Mouse (Mus musculus) forebrain, embryonic 12.5 days (tissue): ENCODE results near the gene Cfap61. TPM values are rescaled to one million over a fixed set of nuclear protein-coding genes. Genes with fewer than 3 reads are reported as not detected.
A peak's percentile ranks its signal among the peaks of the same experiment; 100 is the strongest.

ENCODE experiments used
- ATAC-seq: fragments of 200-750 bp; cut with Nextera tagmentation; 2 replicates; pipeline ENCODE4 v1.8.0; 2017; ENCODE audit warnings: moderate TSS enrichment; ENCODE audit not compliant: low FRiP score
- H3K27ac ChIP-seq: fragments of 300-500 bp; sonication (generic); 2 replicates; pipeline ENCODE4 v1.5.1; 2016; ENCODE audit warnings: mild to moderate bottlenecking
- H3K27me3 ChIP-seq: fragments of 300-500 bp; sonication (generic); 2 replicates; pipeline ENCODE4 v1.6.1; 2016; ENCODE audit warnings: mild to moderate bottlenecking
- H3K36me3 ChIP-seq: fragments of 300-500 bp; sonication (generic); replicated peaks from 2 replicates; pipeline ENCODE4 v1.6.1; 2016; ENCODE audit warnings: mild to moderate bottlenecking
- H3K4me1 ChIP-seq: fragments of 300-500 bp; sonication (generic); 2 replicates; pipeline ENCODE4 v1.6.1; 2016
- H3K4me2 ChIP-seq: fragments of 300-500 bp; sonication (generic); 2 replicates; pipeline ENCODE4 v1.6.1; 2016; ENCODE audit warnings: mild to moderate bottlenecking, moderate library complexity
- H3K4me3 ChIP-seq: fragments of 300-500 bp; sonication (generic); replicated peaks from 2 replicates; pipeline ENCODE4 v1.5.1; 2016; ENCODE audit warnings: mild to moderate bottlenecking
- H3K9ac ChIP-seq: fragments of 300-500 bp; sonication (generic); 2 replicates; pipeline ENCODE4 v1.6.1; 2016; ENCODE audit warnings: mild to moderate bottlenecking
- H3K9me3 ChIP-seq: fragments of 300-500 bp; sonication (generic); 2 replicates; pipeline ENCODE4 v1.6.1; 2016
- WGBS: fragments of 180-500 bp; shearing (Covaris S2); methylation state at CpG from one replicate; pipeline ENCODE4 v1.1.7; 2016; 5-methylcytosine and 5-hydroxymethylcytosine counted together
- polyA plus RNA-seq: library from polyadenylated mRNA; unstranded; fragments of >200 nt; fragmentation: Nextera tagmentation; extraction: Ambion mirVana; gene quantifications from 2 replicates; pipeline ENCODE4 v1.2.1, GENCODE M21; 2016

Cfap61 gene
- polyA plus RNA-seq, 1 experiment from 2014 or later: 1.2 TPM

DNA sequence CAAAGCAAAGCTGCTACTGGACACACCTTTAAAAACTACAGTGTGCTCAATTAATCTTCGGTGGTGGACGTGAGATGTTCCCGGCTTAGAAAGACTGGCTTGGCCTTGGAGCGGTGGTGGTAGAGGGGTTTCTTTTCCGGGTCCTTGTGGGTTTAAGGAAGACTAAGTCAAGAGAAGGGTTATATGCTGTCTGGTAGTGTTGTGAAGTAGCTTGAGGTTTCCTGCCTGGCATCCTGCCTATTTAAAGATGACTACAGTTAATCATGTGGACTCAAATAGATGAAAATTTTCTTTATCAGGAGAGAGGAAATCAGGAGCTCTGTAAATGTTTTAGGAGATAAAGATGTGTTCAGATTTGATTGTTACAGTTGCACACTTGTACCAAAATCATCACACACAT, 21.7 kb downstream of the Cfap61 start:
- Histone ChIP-seq H3K27me3 (peaks cover 20% of the 10 kb centered on the region), H3K4me1 (peaks cover 13% of the 10 kb centered on the region), H3K4me2 (no peak overlapping the region), H3K9me3 (no peaks in the 10 kb centered on the region), H3K36me3 (no peaks in the 10 kb centered on the region), H3K9ac (no peak overlapping the region), H3K4me3 (no peak overlapping the region), H3K27ac (no peak overlapping the region)
- WGBS: 20% methylated on average over 5 of the region's 5 CpGs
- no peak for ATAC-seq

GRCm38 (mm10) chr2:145957450-145957849, 22.9 kb downstream of the Cfap61 start:
- WGBS: 11% methylated on average over 4 of the region's 4 CpGs
- no peaks in the 10 kb centered on the region for H3K9me3 ChIP-seq
- H3K36me3 ChIP-seq: no peaks in the 10 kb centered on the region
- no peak overlapping the region for H3K4me3 ChIP-seq
- no peak; the same call in 1 of the 2 replicates for ATAC-seq
- no peak overlapping the region for H3K4me2 ChIP-seq
- H3K27ac ChIP-seq: no peak overlapping the region
- H3K4me1 ChIP-seq: peaks cover 13% of the 10 kb centered on the region
- peaks cover 20% of the 10 kb centered on the region for H3K27me3 ChIP-seq
- no peak overlapping the region for H3K9ac ChIP-seq

- Histone ChIP-seq H3K4me3 (no peak overlapping the region), H3K27ac (peak overlapping the region; percentile 42; the same call in 1 of the 2 replicates), H3K9ac (no peak overlapping the region), H3K4me2 (no peak overlapping the region), H3K9me3 (no peaks in the 10 kb centered on the region), H3K27me3 (peaks cover 16% of the 10 kb centered on the region), H3K4me1 (peaks cover 13% of the 10 kb centered on the region), H3K36me3 (no peaks in the 10 kb centered on the region)
- WGBS: 78% methylated on average over 6 of the region's 6 CpGs
- no peak for ATAC-seq
Measured at GRCm38 (mm10) chr2:145958097-145958496, 23.5 kb downstream of the Cfap61 start.

DNA sequence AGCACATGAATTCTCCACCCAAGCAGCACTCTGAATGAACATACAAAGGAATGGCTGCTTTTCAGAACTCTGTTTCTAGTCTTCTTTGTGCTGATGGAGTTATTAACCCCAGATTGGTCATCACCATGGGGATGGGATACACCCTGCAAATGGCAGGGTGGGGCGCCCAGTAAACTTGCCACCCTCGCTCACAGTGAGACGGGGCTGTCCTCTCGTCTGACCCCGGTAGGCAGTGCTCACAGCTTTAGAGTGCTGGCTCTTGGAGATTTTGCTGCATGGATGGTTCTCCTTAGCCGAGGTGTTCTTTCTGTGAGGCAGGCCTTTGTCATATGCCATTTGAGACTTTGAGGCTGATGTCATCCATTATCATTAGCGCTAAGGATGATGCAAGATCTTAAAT, 24.0 kb downstream of the Cfap61 start:
- 38% methylated on average over 7 of the region's 7 CpGs for WGBS
- H3K9me3 ChIP-seq: no peaks in the 10 kb centered on the region
- H3K4me1 ChIP-seq: peaks cover 13% of the 10 kb centered on the region
- H3K4me2 ChIP-seq: no peak overlapping the region
- no peak overlapping the region for H3K27ac ChIP-seq
- H3K27me3 ChIP-seq: peaks cover 12% of the 10 kb centered on the region
- H3K36me3 ChIP-seq: no peaks in the 10 kb centered on the region
- peak; percentile 79 for ATAC-seq
- no peak overlapping the region for H3K4me3 ChIP-seq
- no peak overlapping the region for H3K9ac ChIP-seq

DNA sequence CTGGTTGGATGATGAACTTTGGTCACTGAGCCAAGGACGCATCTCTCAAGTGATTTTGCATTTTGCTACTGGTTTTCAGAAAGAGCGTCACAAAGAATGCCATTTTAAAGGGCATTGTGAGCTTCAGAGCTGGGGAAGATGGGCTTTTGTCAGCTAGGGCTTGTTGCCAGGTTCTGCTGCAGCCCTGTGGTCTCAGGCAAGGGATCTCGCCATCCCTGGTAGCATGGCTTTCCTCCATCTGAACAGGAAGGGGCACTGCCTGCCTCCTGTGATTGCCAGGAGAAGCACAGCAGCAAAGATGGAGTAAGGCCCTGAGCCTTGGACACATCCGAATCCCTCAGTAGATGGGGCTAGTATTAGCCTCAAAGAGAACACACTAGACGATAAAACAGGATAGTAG, 27.3 kb downstream of the Cfap61 start:
- 87% methylated on average over 5 of the region's 5 CpGs for WGBS

GRCm38 (mm10) chr2:145970751-145971150, 36.2 kb downstream of the Cfap61 start:
- no peak overlapping the region for H3K9ac ChIP-seq
- 90% methylated on average over 12 of the region's 12 CpGs for WGBS
- no peaks in the 10 kb centered on the region for H3K4me1 ChIP-seq

More for the DNA sequence above, 27.3 kb downstream of the Cfap61 start:
- ATAC-seq: no peak
- H3K9me3 ChIP-seq: no peaks in the 10 kb centered on the region
- H3K27ac ChIP-seq: no peak overlapping the region
- no peaks in the 10 kb centered on the region for H3K36me3 ChIP-seq
- H3K27me3 ChIP-seq: peaks cover 8% of the 10 kb centered on the region
- no peak overlapping the region for H3K9ac ChIP-seq
- no peak overlapping the region for H3K4me3 ChIP-seq
- H3K4me2 ChIP-seq: no peak overlapping the region
- peaks cover 10% of the 10 kb centered on the region for H3K4me1 ChIP-seq

GRCm38 (mm10) chr2:145971237-145972010, 36.8 kb downstream of the Cfap61 start:
- H3K9ac ChIP-seq: no peak overlapping the region
- no peak overlapping the region for H3K4me3 ChIP-seq
- H3K36me3 ChIP-seq: no peaks in the 10 kb centered on the region
- 89% methylated on average over 20 of the region's 20 CpGs for WGBS
- no peaks in the 10 kb centered on the region for H3K9me3 ChIP-seq
- H3K4me1 ChIP-seq: no peaks in the 10 kb centered on the region
- ATAC-seq: no peak
- peaks cover 3% of the 10 kb centered on the region; the same call in 1 of the 2 replicates for H3K27me3 ChIP-seq
- no peak overlapping the region for H3K27ac ChIP-seq
- H3K4me2 ChIP-seq: no peak overlapping the region

More at GRCm38 (mm10) chr2:145970751-145971150, 36.2 kb downstream of the Cfap61 start:
- H3K27ac ChIP-seq: no peak overlapping the region
- no peaks in the 10 kb centered on the region for H3K36me3 ChIP-seq
- no peak overlapping the region for H3K4me3 ChIP-seq
- no peak overlapping the region for H3K4me2 ChIP-seq
- peaks cover 3% of the 10 kb centered on the region; the same call in 1 of the 2 replicates for H3K27me3 ChIP-seq
- no peaks in the 10 kb centered on the region for H3K9me3 ChIP-seq
- ATAC-seq: no peak

GRCm38 (mm10) chr2:145972571-145972970, 38.0 kb downstream of the Cfap61 start:
- no peaks in the 10 kb centered on the region for H3K4me1 ChIP-seq
- H3K27ac ChIP-seq: no peak overlapping the region
- no peaks in the 10 kb centered on the region for H3K9me3 ChIP-seq
- H3K4me2 ChIP-seq: no peak overlapping the region
- WGBS: 89% methylated on average over 4 of the region's 4 CpGs
- H3K4me3 ChIP-seq: no peak overlapping the region
- no peak for ATAC-seq
- no peaks in the 10 kb centered on the region for H3K36me3 ChIP-seq
- peaks cover 3% of the 10 kb centered on the region; the same call in 1 of the 2 replicates for H3K27me3 ChIP-seq
- no peak overlapping the region for H3K9ac ChIP-seq

DNA sequence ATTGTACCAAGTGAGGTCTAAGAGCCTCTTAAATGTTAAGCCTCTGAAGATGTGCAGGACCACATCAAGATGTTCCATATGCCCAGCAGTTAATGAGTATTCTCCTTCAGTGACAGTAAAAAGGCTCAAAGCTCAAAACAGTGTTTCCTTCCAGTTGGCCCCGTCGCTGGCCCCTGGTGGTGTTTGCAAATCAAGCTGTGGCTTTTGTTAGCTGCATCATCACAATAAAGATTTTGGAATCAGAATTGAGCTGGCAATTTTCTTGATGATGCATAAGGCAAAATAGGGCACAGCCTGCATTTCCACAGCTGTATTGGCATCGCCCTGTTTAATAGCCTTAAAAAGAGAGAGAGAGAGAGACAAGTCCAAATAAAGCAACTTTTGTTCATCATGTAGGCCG, 45.0 kb downstream of the Cfap61 start:
- Histone ChIP-seq H3K4me2 (no peak overlapping the region), H3K4me1 (peaks cover 34% of the 10 kb centered on the region), H3K36me3 (no peaks in the 10 kb centered on the region), H3K9me3 (no peaks in the 10 kb centered on the region), H3K27me3 (0 out of 2 replicates have a peak, but pooled peaks cover 10% of the 10 kb centered on the region), H3K4me3 (no peak overlapping the region), H3K27ac (no peak overlapping the region), H3K9ac (no peak overlapping the region)
- 35% methylated on average over 4 of the region's 4 CpGs for WGBS
- ATAC-seq: no peak

DNA sequence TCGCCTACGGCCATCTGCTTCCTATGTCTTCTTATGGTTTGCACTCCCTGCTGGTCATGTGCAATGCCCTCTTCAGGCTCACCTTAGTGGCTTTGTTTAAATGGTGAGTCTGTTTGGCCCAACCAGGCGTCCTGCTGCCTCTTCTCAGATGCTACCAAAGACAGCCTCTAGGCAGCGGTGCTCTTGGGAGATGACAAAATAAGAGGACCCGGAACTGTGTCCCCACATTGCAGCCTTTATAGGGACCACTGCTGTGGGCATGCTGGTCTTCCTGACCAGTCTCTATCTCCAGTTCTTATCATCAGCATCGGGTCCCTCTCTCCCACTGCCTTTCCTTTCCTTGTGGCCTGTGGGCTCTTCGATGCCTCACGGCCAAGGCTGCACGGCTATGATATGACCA, 46.3 kb downstream of the Cfap61 start:
- whole genome bisulfite sequencing: 80% methylated on average over 9 of the region's 9 CpGs
- H3K4me2 ChIP-seq: no peak overlapping the region
- 0 out of 2 replicates have a peak, but pooled peaks cover 10% of the 10 kb centered on the region for H3K27me3 ChIP-seq
- H3K9me3 ChIP-seq: no peaks in the 10 kb centered on the region
- no peaks in the 10 kb centered on the region for H3K36me3 ChIP-seq
- peak; percentile 7; the same call in 1 of the 2 replicates for ATAC-seq
- no peak overlapping the region for H3K9ac ChIP-seq
- peaks cover 34% of the 10 kb centered on the region for H3K4me1 ChIP-seq
- H3K4me3 ChIP-seq: no peak overlapping the region
- H3K27ac ChIP-seq: 0 out of 2 replicates have a peak overlapping the region, but pooled peaks have one; percentile 59

- H3K27ac ChIP-seq: peak overlapping the region; percentile 80
- WGBS: 15% methylated on average over 6 of the region's 6 CpGs
- H3K9ac ChIP-seq: no peak overlapping the region
- H3K27me3 ChIP-seq: 0 out of 2 replicates have a peak, but pooled peaks cover 10% of the 10 kb centered on the region
- H3K4me2 ChIP-seq: no peak overlapping the region
- no peaks in the 10 kb centered on the region for H3K9me3 ChIP-seq
- no peaks in the 10 kb centered on the region for H3K36me3 ChIP-seq
- H3K4me3 ChIP-seq: no peak overlapping the region
- peak; percentile 62 for ATAC-seq
- H3K4me1 ChIP-seq: peaks cover 34% of the 10 kb centered on the region
Measured at GRCm38 (mm10) chr2:145981699-145982112, 47.1 kb downstream of the Cfap61 start.

DNA sequence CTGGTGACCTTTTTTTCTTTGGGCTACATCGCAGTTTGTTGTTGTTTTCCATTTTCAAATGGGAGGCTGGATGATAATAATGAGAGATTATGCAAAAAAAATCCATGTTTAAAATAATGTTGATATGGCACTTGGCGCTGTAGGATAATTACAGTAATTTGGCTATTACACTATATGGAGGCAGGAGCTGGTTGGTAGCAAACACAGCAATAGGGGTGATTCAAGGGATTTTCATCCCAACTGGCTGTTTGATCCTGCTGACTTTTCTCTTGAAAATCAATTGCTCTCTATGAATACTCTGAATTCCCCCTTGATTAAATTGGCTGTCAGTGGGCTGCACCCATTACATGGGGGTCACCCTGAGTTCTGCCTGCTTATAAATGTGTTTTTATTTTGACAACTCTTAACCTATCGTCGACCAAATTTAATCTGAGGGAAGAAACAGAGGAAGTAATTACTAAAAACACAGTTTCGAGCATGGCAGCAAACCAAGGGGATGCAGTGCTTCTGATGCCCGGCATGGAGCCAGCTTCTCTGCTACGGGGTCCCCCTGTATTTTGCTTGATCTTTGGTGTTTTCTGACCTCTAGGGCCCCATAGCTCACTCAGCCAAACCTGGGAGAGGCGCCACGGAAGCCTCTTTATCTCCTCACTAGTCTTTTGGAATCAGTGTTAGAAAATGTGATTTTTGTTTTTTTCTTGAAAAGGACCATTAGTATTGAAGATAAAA, 47.9 kb downstream of the Cfap61 start:
- ATAC-seq: peak; percentile 53; the same call in 1 of the 2 replicates
- WGBS: 53% methylated on average over 9 of the region's 9 CpGs
- H3K4me2 ChIP-seq: no peak overlapping the region
- peaks cover 34% of the 10 kb centered on the region for H3K4me1 ChIP-seq
- H3K9me3 ChIP-seq: no peaks in the 10 kb centered on the region
- H3K27me3 ChIP-seq: 0 out of 2 replicates have a peak, but pooled peaks cover 10% of the 10 kb centered on the region
- no peaks in the 10 kb centered on the region for H3K36me3 ChIP-seq
- H3K9ac ChIP-seq: no peak overlapping the region
- peak overlapping the region; percentile 21; the same call in 1 of the 2 replicates for H3K27ac ChIP-seq
- no peak overlapping the region for H3K4me3 ChIP-seq
